Mouse (Mus musculus): ENCODE measurements around the gene Hipk1.
"Not testable (repeated sequence)": the region's sequence is repeated elsewhere in the genome, so short reads cannot be mapped to it uniquely, and the experiment has no call there.

The Hipk1 gene

DNA sequence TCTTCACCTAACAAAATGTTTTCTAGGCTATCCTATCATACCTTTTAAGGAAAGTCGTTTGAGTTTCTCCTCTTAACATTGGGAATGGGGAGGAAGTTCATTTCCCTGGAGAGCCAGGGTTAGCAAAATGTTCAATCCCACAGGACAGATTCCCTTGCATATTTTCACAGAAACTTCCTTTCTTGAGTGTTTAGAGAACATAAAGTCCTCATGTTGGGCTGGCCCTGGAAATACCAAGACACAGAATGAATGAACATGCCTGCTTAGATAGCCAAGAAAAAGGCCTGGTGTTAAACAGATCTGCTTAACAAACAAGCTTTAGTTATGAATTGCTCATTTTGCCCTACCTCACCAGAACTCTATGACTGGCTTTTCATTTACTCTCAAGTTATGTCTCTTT, 1.2 kb upstream of the Hipk1 start:
- no peak for DNase-seq (ENCODE audit: low read depth)

- DNase-seq (ENCODE audit: low read depth) = not testable (repeated sequence)
Observed at GRCm38 (mm10) chr3:103792111-103792406, 696 bp upstream of the Hipk1 start.

GRCm38 (mm10) chr3:103790346-103791145, 817 bp downstream of the Hipk1 start:
- peak; percentile 43 for DNase-seq (ENCODE audit: low read depth)

DNA sequence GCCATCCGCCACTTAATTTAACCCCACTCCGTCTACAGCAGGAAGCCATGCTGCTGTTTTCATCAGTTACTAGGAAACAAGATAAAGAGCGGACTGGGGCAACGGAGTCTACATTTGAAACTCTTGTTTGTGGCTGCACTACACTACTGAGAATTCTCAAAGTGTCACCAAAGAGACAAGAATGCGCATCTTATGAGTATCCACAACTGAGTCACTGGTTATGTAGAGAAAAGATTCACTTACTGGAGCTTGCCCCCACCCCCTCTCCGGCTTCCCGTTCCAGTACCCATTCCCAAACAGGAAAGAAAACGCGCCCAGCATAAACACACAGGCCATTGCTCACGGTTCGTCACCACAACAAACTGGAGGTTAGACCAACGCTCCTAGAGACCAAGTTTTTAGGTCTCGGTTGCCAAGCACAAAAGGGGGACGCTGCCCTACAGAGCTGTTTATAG, 1.4 kb downstream of the Hipk1 start:
- DNase-seq (ENCODE audit: low read depth) = peak; percentile 69

DNA sequence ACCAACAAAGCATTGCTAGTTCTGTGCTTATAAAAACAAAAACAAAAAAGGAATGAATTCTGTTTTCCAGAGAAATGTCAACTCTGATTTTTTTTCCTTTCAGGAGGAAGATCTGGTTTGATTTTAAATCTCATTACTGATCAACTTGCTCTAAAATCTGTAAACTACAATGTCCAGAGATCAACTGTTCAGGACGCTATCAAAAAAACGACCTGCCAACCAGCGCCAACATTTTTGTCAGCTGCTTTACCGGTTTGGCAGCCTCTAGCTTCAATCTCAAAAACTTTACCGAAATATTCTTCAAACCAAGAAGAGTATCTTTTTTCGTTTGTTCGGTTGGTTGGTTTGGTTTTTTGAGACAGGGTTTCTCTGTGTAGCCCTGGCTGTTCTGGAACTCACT, 2.3 kb downstream of the Hipk1 start:
- DNase-seq (ENCODE audit: low read depth) = no peak

DNA sequence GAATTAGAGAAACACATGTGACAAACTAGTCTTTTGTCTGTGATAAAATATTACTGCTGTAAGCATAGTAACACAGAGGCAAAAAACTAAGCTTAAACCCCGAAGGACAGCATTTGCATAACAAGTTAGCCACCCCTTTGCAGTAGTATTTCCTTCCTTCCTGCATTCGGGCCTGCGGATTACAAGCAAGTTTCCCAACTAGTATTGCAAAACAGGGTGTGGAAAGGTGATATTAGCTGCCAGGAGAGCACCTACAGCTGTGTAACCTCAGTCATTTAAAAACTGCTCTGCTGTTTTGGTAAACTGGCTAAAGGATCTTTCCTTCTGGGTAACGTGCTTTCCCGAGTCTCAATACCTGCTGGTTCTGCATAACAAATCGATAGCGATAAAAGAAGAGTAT, 4.1 kb downstream of the Hipk1 start:
- peak; percentile 84 for DNase-seq (ENCODE audit: low read depth)

- no peak for DNase-seq (ENCODE audit: low read depth)
Observed at GRCm38 (mm10) chr3:103782844-103783609, 8.3 kb downstream of the Hipk1 start.

DNA sequence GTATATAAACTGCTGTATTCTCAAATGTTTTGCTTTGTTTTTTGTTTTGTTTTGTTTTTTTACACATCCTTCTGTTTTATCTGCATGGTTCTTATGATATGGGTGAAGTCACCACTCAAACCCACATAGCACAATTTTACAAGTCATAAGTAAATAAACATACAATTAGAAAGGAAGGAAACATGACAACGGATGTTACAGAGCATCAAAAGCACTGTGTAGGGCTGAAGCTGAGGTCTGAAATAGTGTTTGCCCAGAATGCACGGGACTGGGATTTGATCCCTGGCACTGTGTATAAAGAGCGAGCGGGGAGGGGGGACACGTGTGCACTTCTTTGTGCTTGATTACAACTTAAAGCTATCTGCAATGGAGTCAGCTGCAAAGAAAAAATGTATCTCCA, 10.6 kb downstream of the Hipk1 start:
- DNase-seq (ENCODE audit: low read depth) = no peak

DNA sequence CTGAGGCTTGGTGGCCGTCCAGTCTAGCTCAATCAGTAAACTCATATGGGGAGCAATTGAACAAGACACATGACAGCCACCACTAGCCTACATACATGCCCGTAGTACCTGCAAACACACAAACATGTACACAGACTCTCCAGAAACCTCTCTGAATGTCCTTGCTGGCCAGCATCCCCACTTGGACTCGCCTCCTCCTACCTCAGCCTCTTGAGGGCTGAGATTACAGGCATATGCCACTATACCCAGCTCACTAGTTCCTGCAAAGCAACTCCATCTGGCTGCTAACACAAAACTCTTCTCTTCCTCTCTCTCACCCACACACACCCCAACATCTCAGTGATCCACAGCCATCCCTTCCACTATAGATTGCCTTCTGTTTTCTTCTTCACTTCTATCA, 11.1 kb downstream of the Hipk1 start:
- DNase-seq (ENCODE audit: low read depth) = no peak

GRCm38 (mm10) chr3:103779183-103779582, 12.2 kb downstream of the Hipk1 start:
- no peak for DNase-seq (ENCODE audit: low read depth)

DNA sequence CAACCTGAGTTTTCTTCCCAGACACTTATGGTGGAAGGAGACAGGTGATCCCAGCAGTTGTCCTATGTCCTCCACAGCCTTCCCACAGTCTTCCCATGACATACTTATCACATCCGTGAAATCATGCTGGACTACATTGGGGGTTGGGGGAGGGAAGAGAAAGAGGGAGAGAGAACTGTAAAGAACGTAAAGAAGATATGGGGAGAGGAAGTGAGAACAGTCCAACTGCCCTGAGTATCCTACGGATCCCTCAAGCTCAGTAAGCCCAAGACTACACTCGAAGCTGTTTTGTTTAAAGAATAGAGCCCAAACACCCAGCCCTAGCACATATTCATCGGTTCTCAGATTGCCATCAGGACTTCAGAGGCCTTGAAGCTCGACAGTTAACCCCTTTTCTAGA, 12.7 kb downstream of the Hipk1 start:
- DNase-seq (ENCODE audit: low read depth) = no peak

GRCm38 (mm10) chr3:103777940-103778339, 13.4 kb downstream of the Hipk1 start:
- DNase-seq (ENCODE audit: low read depth) = no peak

- no peak for DNase-seq (ENCODE audit: low read depth)
Observed at GRCm38 (mm10) chr3:103774009-103774408, 17.4 kb downstream of the Hipk1 start.

DNA sequence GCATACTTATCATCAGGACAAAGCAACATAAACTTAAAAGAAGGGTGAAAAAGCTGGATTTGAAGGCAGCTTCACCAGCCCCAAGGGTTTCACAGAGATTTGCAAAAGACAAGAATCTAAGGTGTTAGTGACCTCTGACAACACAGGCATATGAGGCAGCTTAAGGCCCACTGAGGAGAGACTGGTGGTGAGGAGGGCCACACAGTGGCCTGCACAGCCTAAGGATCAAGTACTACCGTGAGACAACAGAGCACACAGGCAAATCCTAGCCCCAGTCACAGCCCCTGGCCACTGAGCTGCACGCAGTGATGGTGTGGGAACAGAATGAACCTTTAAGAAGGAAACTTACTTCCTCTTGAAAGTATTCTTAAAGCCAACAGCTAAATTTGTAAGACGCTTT, 17.9 kb downstream of the Hipk1 start:
- DNase-seq (ENCODE audit: low read depth) = no peak

DNA sequence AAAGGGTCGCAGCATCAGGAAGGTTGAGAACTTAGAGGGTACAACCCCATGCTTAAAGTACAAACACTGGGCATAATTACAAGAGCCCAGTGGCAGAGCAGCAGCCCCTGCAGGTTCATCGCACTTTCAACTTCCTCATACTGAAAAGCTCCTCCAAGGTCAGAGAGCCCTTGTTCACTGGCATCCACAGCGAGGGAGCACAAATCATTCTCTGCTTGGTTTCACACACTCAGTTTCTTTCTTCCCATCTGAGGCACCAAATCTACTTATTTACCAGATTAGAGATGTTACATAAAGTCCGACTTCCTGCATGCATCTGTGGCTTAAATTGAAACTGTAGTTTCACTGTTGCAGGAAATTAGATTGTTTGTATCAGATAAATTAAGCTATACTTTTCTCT, 18.5 kb downstream of the Hipk1 start:
- peak; percentile 37 for DNase-seq (ENCODE audit: low read depth)

- no peak for DNase-seq (ENCODE audit: low read depth)
Observed at GRCm38 (mm10) chr3:103771531-103772130, 19.7 kb downstream of the Hipk1 start.

- no peak for DNase-seq (ENCODE audit: low read depth)
Observed at GRCm38 (mm10) chr3:103766789-103767188, 24.6 kb downstream of the Hipk1 start.

DNA sequence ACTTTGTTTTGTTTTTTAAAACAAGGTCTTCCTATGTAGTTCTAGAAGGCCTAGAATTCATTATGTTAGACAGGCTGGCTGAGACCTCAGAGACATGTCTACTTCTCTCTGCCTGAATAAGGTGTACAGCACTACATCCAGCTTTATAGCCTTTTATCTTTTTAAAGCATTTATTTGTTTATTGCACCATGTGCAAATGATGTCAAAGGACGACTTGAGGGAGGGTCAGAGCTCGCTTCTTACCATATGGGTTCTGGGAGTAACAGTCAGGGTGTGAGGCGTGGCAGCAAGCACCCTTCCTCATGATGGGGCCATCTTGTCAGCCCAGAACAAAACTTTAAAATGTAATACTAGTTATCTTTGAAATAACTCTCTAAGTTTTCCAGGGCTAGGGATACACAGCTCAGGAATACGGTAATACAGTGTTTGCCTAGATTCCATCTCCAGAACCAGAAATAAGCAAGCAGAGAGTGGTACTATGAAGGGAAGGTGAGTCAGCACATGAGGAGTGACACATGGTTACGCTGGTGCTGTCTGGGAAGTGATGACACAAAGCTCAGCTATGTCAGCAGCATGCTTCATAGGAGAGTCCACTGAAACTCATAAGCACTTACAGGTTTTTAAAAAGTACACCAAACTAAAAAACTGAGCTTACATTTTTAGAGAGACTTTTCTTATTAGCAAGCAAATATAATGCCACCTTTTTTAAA, 31.9 kb downstream of the Hipk1 start:
- DNase-seq (ENCODE audit: low read depth) = peak; percentile 62

- DNase-seq (ENCODE audit: low read depth) = no peak
Observed at GRCm38 (mm10) chr3:103758456-103758855, 32.9 kb downstream of the Hipk1 start.

DNA sequence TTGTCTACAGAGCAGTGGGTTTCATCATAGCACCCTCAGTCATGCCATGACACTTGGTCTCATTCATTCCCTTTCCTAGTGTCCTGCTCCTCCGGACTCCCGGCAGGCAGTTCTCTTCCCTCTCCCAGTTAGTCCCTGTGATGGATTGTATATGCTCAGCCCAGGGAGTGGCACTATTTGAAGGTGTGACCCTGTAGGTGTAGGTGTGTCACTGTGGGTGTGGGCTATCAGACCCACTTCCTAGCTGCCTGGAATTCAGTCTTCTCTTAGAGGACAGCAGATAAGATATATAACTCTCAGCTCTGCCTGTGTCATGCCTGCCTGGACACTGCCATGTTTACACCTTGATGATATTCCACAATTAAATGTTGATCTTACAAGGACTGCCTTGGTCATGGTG, 34.4 kb downstream of the Hipk1 start:
- no peak for DNase-seq (ENCODE audit: low read depth)

DNA sequence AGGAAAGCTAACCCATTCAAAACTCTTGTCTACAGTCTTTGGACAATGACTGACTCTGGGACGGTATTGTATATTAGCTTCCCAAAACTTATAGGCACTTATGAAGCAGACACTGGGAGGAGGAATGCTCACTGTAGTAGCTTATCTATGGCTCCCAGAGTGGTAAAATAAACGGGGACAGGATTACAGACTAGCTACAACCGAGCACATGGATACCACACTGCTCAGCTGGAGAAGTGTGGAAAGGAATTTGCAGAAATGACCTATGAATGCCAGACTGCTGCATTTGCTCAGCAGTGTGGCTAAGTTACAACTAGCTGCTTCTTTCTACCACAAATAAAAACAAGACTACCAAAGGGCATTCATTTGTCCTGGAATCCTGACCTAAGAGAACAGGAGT, 36.0 kb downstream of the Hipk1 start:
- no peak for DNase-seq (ENCODE audit: low read depth)

DNA sequence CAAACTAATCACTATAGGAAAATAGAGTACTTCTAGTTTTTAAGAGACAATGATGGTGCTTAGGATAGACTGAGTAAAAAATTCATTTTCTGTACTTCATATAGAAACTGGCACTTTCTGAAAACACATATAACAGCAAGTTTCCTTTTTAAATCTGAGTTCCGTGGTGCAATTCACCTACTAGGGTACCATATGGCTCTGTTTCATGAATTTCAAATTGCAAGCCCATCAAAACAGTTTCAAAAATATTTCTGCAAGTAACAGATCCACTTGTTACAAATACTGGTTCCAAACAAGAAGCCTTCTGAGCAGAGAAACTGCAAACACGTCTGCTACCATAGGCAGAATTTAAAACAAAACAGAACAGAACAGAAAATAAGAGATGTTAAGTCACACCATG, 39.8 kb downstream of the Hipk1 start:
- no peak for DNase-seq (ENCODE audit: low read depth)

GRCm38 (mm10) chr3:103746711-103747110, 44.7 kb downstream of the Hipk1 start:
- no peak for DNase-seq (ENCODE audit: low read depth)

All from 416B (cell line).